Mouse (Mus musculus): ENCODE measurements around the gene Fras1.

Gene Fras1

GRCm38 (mm10) chr5:96492497-96492896, 118.7 kb downstream of the Fras1 start:
- DNase-seq = no peak

- DNase-seq = peak; percentile 39
Measured at GRCm38 (mm10) chr5:96494502-96495292, 120.9 kb downstream of the Fras1 start.

- DNase-seq = no peak
Measured at GRCm38 (mm10) chr5:96498083-96498482, 124.3 kb downstream of the Fras1 start.

- DNase-seq = no peak
Measured at GRCm38 (mm10) chr5:96501783-96502182, 128.0 kb downstream of the Fras1 start.

- no peak for DNase-seq
Measured at GRCm38 (mm10) chr5:96502400-96502799, 128.6 kb downstream of the Fras1 start.

DNA sequence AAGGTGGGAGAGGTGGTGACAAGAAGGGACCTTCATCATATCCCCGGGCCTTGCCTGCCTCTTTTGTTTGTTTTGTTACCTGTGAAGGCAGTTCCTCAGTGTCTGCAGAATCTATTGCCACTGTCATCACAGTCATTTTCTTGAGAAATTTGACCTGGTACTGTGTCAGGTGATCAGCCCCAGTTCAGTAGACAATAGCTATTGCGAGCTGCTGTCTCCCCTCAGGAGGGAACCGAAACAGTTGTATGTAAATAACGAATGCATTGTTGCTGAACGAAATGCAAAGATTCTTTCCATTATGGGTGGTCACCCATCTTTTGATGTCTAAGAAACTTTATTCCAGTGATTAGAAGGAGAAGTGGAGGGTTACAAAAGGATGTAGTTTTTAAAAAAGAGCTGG, 137.2 kb downstream of the Fras1 start:
- DNase-seq = no peak

GRCm38 (mm10) chr5:96513327-96513726, 139.6 kb downstream of the Fras1 start:
- DNase-seq = no peak

GRCm38 (mm10) chr5:96515860-96516311, 142.1 kb downstream of the Fras1 start:
- DNase-seq = no peak

- DNase-seq = no peak
Measured at GRCm38 (mm10) chr5:96516329-96516728, 142.6 kb downstream of the Fras1 start.

DNA sequence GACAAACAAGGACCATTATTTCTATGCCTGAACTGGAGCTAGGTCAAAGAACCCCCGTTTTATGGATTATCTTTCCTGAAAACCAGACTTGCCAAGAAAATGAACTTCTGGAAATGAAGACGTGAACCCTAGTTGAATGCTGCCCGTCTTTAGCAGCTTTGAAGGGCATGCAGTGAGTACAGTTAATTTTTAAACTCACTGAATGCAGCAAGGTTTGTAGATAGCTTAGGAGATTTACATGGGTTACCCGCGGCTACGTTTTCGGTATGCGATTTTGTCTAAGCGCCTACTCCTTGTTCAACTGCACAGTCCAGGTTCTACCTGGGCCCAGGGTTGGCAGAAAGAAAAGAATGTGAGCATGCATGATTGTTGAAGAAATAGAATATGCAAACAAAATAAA, 147.8 kb downstream of the Fras1 start:
- DNase-seq = no peak

GRCm38 (mm10) chr5:96522909-96523409, 149.2 kb downstream of the Fras1 start:
- DNase-seq = peak; percentile 37

GRCm38 (mm10) chr5:96528296-96528695, 154.5 kb downstream of the Fras1 start:
- no peak for DNase-seq

DNA sequence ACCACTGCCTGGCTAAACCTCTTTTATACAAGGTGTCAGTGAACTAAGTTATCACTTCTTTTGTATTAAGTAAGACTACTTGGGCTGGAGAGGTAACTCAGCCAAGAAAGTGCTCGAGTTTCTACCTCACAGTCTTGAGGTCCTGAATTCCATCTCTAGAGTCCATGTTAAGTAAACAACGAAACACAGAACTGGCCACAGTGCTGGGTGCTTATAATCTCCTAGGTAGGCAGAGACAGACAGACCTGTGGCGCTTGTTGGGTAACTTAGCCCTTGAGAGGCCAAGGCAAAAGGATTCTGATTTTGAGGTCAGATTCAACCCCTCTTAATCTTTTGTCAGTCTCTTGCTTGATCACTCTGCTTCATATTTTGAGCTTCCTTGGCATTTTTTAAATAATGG, 156.8 kb downstream of the Fras1 start:
- peak; percentile 57 for DNase-seq

- no peak for DNase-seq
Measured at GRCm38 (mm10) chr5:96531962-96532361, 158.2 kb downstream of the Fras1 start.

GRCm38 (mm10) chr5:96536527-96536926, 162.8 kb downstream of the Fras1 start:
- peak; percentile 45 for DNase-seq

GRCm38 (mm10) chr5:96536937-96537336, 163.2 kb downstream of the Fras1 start:
- DNase-seq = no peak

- DNase-seq = peak; percentile 55
Measured at GRCm38 (mm10) chr5:96544112-96544511, 170.4 kb downstream of the Fras1 start.

GRCm38 (mm10) chr5:96545994-96546393, 172.2 kb downstream of the Fras1 start:
- peak; percentile 50 for DNase-seq

DNA sequence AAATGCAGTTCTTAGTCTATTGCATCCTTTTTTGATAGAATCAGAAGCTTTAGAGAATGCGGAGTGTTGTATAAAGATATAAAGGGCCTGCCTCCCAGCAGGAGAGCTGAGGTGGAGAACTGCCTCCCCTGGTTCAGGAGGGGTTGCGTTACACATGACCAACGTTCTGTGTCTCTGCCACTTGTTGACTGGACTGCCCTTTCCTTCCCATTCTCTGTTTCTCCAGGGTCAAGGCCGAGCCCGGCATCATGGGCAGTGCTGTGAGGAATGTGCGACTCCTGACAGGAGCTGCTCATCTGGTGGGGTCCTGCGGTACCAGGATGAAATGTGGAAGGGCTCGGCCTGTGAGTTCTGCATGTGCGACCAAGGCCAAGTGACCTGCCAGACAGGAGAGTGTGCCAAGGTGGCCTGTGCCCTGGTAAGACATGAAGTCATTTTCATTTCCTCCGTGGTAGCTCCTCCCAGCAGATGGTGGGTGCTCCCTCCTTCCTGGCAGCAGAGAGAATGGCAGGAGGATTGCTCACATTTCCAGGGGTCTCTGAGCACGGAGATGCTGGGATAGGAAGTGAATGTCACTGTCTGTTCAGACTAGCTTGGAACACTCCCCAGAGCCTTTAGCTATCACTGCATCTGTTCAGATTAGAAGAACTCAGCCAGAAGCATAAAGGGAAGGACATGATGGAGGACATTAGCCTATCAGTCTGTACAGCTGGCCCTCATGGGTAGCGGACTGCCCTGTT, 181.4 kb downstream of the Fras1 start:
- DNase-seq = peak; percentile 81

DNA sequence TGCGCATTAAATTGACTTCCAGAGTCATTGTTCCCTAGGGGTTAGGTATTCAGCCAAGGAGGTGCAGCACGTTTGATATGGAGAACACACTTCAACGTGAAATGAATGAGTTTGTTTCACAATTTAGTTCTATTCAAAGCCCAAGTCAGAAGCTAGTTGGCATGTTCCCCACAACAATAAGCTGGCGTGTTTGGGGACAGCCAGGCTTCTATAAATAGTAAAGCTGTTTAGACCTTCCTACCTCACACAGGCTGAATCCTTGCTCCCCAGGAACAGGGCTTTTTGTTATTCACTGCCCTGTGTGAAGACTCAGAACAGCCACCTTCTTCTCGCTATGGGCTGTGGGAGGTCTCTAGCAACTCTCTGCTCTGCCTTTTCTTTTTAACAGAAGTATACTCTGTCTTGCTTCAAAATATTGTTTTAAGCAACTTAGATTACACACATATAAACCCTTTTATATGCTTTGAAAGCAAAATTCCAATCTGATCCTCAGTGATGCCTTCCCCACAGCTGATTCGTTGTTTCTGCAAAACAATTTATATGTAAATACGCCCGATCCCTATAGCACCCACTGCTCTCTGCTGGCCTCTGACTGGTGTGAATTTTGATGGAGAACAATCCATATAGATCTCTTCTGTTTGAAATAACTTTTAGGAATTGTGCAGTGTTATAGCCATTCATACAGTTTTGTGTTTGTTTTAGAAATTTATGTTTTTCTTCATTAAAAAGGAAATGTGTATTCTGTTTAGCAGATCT, 184.5 kb downstream of the Fras1 start:
- peak; percentile 78 for DNase-seq

- no peak for DNase-seq
Measured at GRCm38 (mm10) chr5:96574586-96574985, 200.8 kb downstream of the Fras1 start.

DNA sequence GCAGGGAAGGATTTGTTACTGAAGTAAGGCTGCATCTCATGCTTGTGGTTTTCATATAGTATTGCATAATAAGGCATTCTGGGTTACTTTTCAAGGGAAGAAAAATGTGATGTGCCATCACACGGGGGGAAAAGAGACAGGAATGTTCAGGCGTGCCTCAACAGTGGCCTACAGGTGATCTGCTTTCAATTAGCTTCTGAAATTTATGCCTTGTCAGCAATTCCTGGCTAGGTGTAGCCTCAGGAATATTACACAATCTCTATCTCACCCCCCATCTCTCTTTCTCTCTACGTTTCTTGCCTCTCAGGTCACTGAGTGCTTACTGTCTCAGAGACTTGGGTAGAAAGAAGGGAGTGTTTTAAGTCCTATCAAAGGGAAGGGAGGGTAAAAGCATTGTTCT, 204.9 kb downstream of the Fras1 start:
- DNase-seq = no peak

DNA sequence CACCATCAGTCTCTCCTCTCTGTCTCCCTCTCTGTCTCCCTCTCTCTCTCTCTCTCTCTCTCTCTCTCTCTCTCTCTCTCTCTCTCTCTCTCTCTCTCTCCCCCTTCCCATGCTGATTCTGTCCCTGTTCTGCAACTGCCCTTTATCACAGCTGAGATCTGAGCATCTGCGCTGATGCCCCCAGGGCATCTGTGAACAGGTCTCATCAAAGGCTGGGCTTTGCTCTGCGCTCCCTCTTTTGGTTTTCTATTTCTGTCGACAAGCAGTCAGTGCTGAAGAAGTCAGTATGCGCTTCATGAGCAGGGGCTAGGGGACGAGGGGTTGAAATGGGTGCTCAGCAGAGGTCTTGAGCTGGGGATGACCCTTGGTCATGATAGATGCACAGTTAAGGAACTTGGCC, 206.2 kb downstream of the Fras1 start:
- DNase-seq = no peak

All from heart, adult 11 months (tissue).